Mouse (Mus musculus) forebrain, postnatal 0 days (tissue): ENCODE measurements around the gene Hps4. TPM values are rescaled to one million over a fixed set of nuclear protein-coding genes. Genes with fewer than 3 reads are reported as not detected.

Experiments
- ATAC-seq: fragments of 200-750 bp; cut with Nextera tagmentation; 2 replicates; pipeline ENCODE4 v1.8.0; 2017; ENCODE audit warnings: mild to moderate bottlenecking, moderate library complexity
- DNase-seq: peaks from one replicate; pipeline ENCODE4 v3.0.0-alpha.2; 2015
- H3K27ac ChIP-seq: fragments of 300-500 bp; sonication (generic); 2 replicates; pipeline ENCODE4 v1.5.1; 2014; ENCODE audit warnings: low read depth, mild to moderate bottlenecking, antibody characterized with exemption, low read length, moderate library complexity, mixed read lengths
- H3K27me3 ChIP-seq: fragments of 300-500 bp; sonication (generic); 2 replicates; pipeline ENCODE4 v1.6.1; 2014; ENCODE audit warnings: mild to moderate bottlenecking, low read length, mixed read lengths; ENCODE audit not compliant: insufficient read depth
- H3K36me3 ChIP-seq: fragments of 300-500 bp; sonication (generic); 2 replicates; pipeline ENCODE4 v1.6.1; 2014; ENCODE audit warnings: mild to moderate bottlenecking, moderate library complexity; ENCODE audit not compliant: insufficient read depth
- H3K4me1 ChIP-seq: fragments of 300-500 bp; sonication (generic); 2 replicates; pipeline ENCODE4 v1.6.1; 2014; ENCODE audit warnings: antibody characterized with exemption; ENCODE audit not compliant: insufficient read depth
- H3K4me2 ChIP-seq: fragments of 300-500 bp; sonication (generic); 2 replicates; pipeline ENCODE4 v1.6.1; 2014; ENCODE audit warnings: low read depth, mild to moderate bottlenecking, moderate library complexity
- H3K4me3 ChIP-seq: fragments of 300-500 bp; sonication (generic); 2 replicates; pipeline ENCODE4 v1.5.1; 2014; ENCODE audit warnings: low read depth, low read length, mixed read lengths
- H3K9ac ChIP-seq: fragments of 300-500 bp; sonication (generic); 2 replicates; pipeline ENCODE4 v1.6.1; 2014; ENCODE audit warnings: mild to moderate bottlenecking
- H3K9me3 ChIP-seq: fragments of 300-500 bp; sonication (generic); 2 replicates; pipeline ENCODE4 v1.6.1; 2016; ENCODE audit warnings: low read length
- CTCF ChIP-seq: sonication (generic); IDR thresholded peaks from 2 replicates; pipeline ENCODE4 v1.5.1; 2016; ENCODE audit warnings: antibody characterized with exemption, control low read depth, low read depth
- WGBS: fragments of 180-500 bp; shearing (Covaris S2); extraction: QIAGEN DNeasy Blood & Tissue Kit; methylation state at CpG from one replicate; pipeline ENCODE4 v1.1.7; 2014; 5-methylcytosine and 5-hydroxymethylcytosine counted together
- polyA plus RNA-seq: library from polyadenylated mRNA; unstranded; fragments of >200 nt; fragmentation: Nextera tagmentation; extraction: Ambion mirVana; gene quantifications from 2 replicates; pipeline ENCODE4 v1.2.1, GENCODE M21; 2015
- total RNA-seq: library from RNA; depleted of rRNA; stranded (reverse); fragments of >200 nt; gene quantifications from 2 replicates; pipeline ENCODE4 v1.2.3, GENCODE M21; 2014

Gene Hps4
- total and polyA plus RNA-seq, 2 experiments from 2014 or later, result 25.4 to 26.5 TPM

- Histone ChIP-seq H3K27me3 (no peaks in the 10 kb centered on the region), H3K4me2 (no peak overlapping the region), H3K4me1 (peaks cover 11% of the 10 kb centered on the region; the same call in 1 of the 2 replicates), H3K9ac (no peak overlapping the region), H3K27ac (no peak overlapping the region), H3K4me3 (no peak overlapping the region), H3K9me3 (no peaks in the 10 kb centered on the region), H3K36me3 (peaks cover 48% of the 10 kb centered on the region)
- ATAC-seq (no peak), DNase-seq (no peak)
- WGBS, result 88% methylated on average over 4 of the region's 4 CpGs
- no peak for TF ChIP-seq CTCF
Observed at GRCm38 (mm10) chr5:112376111-112376510, 33.2 kb downstream of the Hps4 start.

GRCm38 (mm10) chr5:112377380-112377779 is 34.5 kb downstream of the Hps4 start:
- Histone ChIP-seq H3K9me3 (no peaks in the 10 kb centered on the region), H3K4me2 (no peak overlapping the region), H3K27ac (no peak overlapping the region), H3K9ac (no peak overlapping the region), H3K27me3 (no peaks in the 10 kb centered on the region), H3K4me3 (no peak overlapping the region), H3K36me3 (peaks cover 49% of the 10 kb centered on the region), H3K4me1 (0 out of 2 replicates have a peak, but pooled peaks cover 3% of the 10 kb centered on the region)
- ATAC-seq (no peak), DNase-seq (no peak)
- WGBS, result 93% methylated on average over 1 of the region's 1 CpGs
- no peak for TF ChIP-seq CTCF

GRCm38 (mm10) chr5:112378716-112379115 is 35.8 kb downstream of the Hps4 start:
- no peaks in the 10 kb centered on the region for H3K4me1 ChIP-seq
- H3K27ac ChIP-seq, result no peak overlapping the region
- no peak for TF ChIP-seq CTCF
- no peaks in the 10 kb centered on the region for H3K27me3 ChIP-seq
- H3K4me3 ChIP-seq, result no peak overlapping the region
- DNase-seq (no peak), ATAC-seq (no peak)
- H3K4me2 ChIP-seq, result no peak overlapping the region
- WGBS, result 89% methylated on average over 6 of the region's 6 CpGs
- H3K9ac ChIP-seq, result no peak overlapping the region
- H3K36me3 ChIP-seq, result peaks cover 43% of the 10 kb centered on the region
- H3K9me3 ChIP-seq, result no peaks in the 10 kb centered on the region

GRCm38 (mm10) chr5:112381154-112381553 is 38.3 kb downstream of the Hps4 start:
- no peaks in the 10 kb centered on the region for H3K27me3 ChIP-seq
- ATAC-seq (no peak), DNase-seq (no peak)
- WGBS, result 90% methylated on average over 11 of the region's 11 CpGs
- no peak overlapping the region for H3K4me3 ChIP-seq
- no peak overlapping the region for H3K27ac ChIP-seq
- H3K4me1 ChIP-seq, result no peaks in the 10 kb centered on the region
- H3K9ac ChIP-seq, result no peak overlapping the region
- H3K4me2 ChIP-seq, result no peak overlapping the region
- TF ChIP-seq CTCF, result no peak
- peaks cover 37% of the 10 kb centered on the region for H3K36me3 ChIP-seq
- no peaks in the 10 kb centered on the region for H3K9me3 ChIP-seq

- Histone ChIP-seq H3K36me3 (peaks cover 44% of the 10 kb centered on the region), H3K4me2 (no peak overlapping the region), H3K9ac (no peak overlapping the region; the same call in 1 of the 2 replicates), H3K4me3 (no peak overlapping the region), H3K27ac (peak overlapping the region; percentile 40; the same call in 1 of the 2 replicates), H3K27me3 (no peaks in the 10 kb centered on the region), H3K4me1 (no peaks in the 10 kb centered on the region), H3K9me3 (no peaks in the 10 kb centered on the region)
- DNase-seq (no peak), ATAC-seq (peak; percentile 67)
- WGBS, result 36% methylated on average over 6 of the region's 9 CpGs
- no peak for TF ChIP-seq CTCF
Observed at GRCm38 (mm10) chr5:112382042-112382441, 39.2 kb downstream of the Hps4 start.

GRCm38 (mm10) chr5:112382641-112383330 is 39.9 kb downstream of the Hps4 start:
- TF ChIP-seq CTCF, result no peak
- WGBS, result 51% methylated on average over 17 of the region's 17 CpGs
- no peak overlapping the region for H3K4me3 ChIP-seq
- no peak overlapping the region for H3K9ac ChIP-seq
- H3K4me2 ChIP-seq, result no peak overlapping the region
- H3K27me3 ChIP-seq, result no peaks in the 10 kb centered on the region
- peaks cover 51% of the 10 kb centered on the region for H3K36me3 ChIP-seq
- no peaks in the 10 kb centered on the region for H3K4me1 ChIP-seq
- peak overlapping the region; percentile 40; the same call in 1 of the 2 replicates for H3K27ac ChIP-seq
- ATAC-seq (peak; percentile 54), DNase-seq (no peak)
- no peaks in the 10 kb centered on the region for H3K9me3 ChIP-seq

- DNase-seq, result no peak
- no peak for ATAC-seq
- Histone ChIP-seq H3K9ac (no peak overlapping the region), H3K27ac (no peak overlapping the region), H3K4me3 (no peak overlapping the region), H3K9me3 (no peaks in the 10 kb centered on the region), H3K4me2 (no peak overlapping the region), H3K4me1 (0 out of 2 replicates have a peak, but pooled peaks cover under 1% of the 10 kb centered on the region), H3K27me3 (no peaks in the 10 kb centered on the region), H3K36me3 (peaks cover 53% of the 10 kb centered on the region)
- no peak for TF ChIP-seq CTCF
- WGBS, result 95% methylated on average over 13 of the region's 13 CpGs
Observed at GRCm38 (mm10) chr5:112384805-112385472, 42.1 kb downstream of the Hps4 start.
